Mouse (Mus musculus) ovary, postnatal 10 days (tissue): ENCODE measurements around the gene Lrrc8d.

ENCODE experiments used
- DNase-seq: peaks from one replicate; pipeline ENCODE4 v3.0.0; 2022; ENCODE audit warnings: low spot score

Gene Lrrc8d

DNA sequence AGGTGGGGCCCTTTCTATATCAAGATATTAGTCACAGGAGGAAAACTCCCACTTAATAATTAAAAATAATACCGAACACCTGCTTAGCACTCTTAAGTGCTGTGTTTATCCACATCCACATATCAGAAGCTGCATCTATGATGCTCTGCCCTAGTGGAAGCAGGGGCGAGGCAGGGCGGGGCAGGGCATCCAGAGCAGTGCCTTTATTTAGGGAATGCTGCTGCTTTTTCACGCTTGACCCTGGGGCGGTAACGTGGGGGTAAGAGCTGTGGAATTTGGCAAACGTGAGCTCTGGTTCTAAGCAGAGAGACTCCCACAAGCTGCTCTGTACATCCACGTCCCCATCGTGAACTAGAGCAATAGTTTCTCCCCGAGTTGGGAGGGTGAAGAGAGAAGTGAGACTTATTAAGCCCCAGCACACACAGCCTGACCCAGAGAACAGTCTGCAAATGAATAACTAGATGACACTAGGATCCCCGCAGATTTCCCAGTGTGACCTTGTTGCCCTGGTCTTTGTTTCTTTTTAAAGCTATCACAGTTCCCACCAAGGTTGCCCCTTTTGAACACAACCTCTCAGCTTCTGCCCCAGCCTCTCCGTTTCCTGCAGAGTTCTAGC, 77.3 kb downstream of the Lrrc8d start:
- no peak for DNase-seq

DNA sequence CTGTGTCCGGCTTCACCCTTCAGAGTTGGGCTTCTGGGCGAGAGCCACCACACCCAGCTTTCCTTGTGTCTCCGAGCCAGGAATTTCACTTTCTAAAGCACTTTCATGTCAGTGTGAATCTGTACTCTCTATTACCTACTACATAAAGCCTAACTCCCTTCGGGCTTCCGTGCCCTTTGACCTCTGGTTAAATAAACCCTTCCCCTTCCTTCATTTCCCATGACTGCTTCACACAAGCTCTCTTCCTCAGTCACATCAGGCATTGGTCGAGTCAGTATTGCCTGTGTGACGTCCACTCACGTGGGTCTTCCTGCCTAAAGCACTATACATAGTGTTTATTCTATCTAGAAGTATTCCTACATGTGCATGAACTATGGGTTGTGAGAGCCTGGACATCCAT, 77.9 kb downstream of the Lrrc8d start:
- no peak for DNase-seq

DNA sequence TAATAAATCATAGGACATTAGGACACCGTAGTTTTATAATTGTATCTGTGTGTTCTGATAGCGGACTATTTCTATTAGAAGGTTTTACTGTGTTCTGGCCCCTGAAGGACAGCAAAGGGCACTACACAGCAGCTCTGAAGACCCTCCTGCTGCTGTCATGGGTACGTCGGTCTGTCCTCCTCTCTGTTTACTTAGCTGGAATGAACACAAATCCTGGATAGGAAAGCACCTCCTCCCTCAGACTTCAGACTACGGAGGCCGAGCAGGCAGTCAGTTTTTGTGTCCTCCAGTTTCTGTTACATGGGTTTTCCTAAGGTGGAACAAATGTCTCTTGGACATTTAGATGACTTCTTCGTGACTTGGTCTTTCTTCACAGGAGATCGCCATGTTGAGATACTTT, 78.4 kb downstream of the Lrrc8d start:
- no peak for DNase-seq

DNA sequence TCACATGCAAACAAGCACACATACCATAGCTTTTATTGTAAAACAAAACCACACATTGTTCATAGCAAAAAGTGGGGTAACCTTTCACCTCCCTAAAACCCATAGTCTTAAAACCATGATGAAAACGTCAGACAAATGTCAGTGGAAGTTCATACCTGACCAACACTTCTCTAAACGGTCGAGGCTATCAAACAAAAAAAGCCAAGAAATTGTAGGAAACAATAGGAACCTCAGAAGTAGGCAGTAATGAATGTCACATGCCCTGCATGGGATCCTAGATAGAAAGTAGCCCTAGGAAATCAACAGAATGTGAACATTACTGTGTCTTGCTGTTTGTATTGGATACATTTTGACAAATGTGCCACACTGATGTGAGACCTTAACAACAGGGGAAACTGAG, 79.0 kb downstream of the Lrrc8d start:
- no peak for DNase-seq

DNA sequence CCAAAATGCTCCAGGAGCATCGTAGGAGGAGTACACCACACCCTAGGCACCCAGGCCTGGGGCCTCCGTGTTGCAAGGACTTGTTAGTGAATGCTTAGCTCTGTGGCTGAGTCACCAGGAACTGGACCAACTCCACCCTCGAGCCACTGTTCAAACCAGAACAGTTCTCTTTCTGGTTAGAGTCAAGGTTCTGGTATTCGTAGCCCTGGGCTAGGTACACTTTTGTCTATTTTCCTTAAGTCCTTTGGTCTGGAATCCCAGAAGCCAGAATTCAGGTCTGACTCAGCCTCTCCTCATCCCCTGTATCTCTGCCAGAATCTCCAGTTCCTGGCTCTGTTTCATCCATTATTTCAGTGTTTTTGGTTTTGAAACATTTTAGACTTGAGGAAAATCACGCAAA, 79.6 kb downstream of the Lrrc8d start:
- DNase-seq = no peak

DNA sequence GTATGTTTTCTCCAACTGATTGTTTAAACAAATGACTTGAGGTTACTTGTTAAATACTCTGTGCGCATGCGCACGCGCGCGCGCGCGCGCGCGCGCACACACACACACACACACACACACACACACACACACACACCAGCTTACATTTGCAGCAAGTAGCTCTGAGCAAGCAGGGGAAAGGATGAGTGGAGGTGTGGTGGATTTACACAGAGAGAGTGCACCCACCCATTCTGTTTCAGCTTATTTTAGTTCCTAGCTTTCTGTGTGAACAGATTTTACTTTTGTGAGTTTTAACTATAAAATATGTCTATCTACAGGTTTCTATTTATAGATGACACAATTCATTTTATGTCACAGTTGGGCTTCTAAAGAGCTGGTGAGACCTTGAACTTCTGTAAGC, 84.1 kb downstream of the Lrrc8d start:
- no peak for DNase-seq

DNA sequence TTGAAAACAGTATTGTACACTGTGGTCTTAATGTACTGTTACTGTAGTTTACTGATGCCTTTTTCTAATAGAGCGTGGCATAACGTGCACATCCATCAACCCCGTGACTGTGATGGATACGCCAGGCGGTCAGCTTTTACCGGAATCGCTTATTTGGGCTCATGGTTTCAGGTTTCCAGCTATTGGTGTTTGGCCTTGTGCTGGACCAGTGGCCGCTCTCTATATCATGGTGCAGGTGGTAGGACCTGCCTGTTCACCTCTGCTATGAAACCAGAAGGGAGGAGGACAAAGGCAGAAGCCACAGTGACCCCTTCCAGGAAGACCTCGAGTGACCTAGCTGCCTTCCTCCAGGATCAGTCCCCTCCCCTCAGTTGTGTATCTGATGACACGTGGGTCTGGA, 85.0 kb downstream of the Lrrc8d start:
- DNase-seq = no peak

DNA sequence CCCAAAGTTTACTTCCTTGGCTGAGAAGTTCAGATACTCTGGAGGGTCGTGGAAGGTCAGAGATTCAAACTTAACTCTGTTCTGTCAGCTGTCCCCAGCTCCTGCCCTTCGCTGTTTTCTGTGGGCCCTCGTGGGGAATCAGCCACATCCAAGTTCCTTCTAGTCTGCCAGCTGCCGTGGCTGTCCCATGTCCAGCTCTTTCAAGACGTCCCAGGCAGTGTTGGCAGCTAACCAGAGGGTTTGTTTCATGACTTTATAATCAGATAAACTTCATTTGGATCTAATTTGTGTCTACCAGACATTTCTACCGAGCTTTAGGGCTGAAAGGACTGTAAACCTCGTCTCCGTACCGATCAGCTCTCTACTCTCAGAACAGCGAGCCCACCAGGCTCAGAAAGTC, 87.8 kb downstream of the Lrrc8d start:
- no peak for DNase-seq

DNA sequence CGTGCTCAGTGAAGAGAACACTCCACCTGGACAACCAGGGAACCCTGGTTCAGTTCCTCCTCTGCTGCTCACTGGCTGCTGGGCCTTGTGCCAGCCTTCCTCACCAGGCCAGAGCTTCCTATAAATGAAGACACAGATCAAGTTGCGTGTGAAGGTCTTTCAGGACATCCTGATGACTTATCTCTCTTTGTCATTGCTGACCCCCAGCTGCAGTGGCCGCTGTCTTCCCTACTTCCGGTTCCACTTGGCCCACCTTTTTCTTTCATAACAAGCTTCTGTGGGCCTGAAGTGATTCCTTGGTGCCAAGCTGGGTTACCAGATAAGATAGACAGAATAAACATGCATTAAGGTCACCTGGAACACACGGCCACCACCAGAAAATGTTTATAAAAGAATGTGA, 90.0 kb downstream of the Lrrc8d start:
- DNase-seq = no peak

DNA sequence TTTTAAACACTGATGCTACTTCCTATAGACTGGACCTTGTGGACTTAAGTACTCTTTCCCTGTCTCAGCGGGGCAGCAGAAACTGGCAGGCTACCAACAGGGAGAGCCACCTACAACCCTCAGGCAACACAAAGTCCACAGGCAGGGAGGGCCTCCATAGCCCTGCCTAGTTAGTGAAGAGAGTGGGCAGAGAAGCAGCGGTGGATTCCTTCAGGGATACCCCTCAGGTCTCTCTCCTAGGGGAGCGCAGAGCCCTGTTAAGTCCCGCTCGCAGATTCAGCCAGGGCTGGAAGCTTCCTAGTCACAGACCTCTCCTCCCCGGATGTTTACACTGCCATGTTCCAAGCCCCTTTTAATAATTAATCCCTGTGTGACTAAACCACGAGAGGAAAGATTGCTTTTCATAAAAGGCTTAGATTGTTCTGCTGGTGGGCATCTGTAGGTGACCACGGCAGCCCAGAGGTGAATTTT, 92.6 kb downstream of the Lrrc8d start:
- DNase-seq = no peak

DNA sequence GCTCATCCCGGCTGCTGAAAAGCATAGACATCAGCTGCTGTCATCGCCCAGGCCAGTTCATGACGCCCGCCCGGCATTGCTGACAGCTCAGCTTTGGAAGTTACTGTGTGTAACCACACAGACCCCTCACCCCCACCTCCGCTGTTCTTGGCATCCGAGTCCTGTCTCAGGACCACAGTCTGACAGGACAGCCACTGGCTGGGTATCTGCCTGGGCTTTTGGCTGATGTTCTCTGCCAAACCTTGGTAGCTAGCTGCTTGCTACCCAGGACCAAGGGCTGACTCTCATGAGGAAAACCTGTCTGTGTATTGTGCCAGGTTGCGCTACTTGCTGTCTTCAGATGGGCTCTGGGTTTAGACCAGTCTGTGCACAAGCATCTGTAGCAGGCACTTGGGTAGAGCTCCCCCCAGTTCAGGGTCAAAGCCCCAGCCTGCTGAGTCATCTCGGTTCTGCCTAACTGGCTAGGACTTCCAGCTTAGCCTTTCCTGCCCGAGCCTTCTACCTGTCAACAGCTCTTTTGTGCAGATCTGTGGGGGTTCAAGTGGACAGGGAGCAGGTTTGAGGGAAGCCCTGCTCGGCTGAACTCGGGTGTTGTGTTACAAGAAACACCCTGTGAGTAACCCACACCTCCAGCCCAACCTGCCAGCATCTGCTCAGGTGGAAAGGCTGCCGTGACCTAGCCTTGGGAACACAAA, 93.2 kb downstream of the Lrrc8d start:
- no peak for DNase-seq

DNA sequence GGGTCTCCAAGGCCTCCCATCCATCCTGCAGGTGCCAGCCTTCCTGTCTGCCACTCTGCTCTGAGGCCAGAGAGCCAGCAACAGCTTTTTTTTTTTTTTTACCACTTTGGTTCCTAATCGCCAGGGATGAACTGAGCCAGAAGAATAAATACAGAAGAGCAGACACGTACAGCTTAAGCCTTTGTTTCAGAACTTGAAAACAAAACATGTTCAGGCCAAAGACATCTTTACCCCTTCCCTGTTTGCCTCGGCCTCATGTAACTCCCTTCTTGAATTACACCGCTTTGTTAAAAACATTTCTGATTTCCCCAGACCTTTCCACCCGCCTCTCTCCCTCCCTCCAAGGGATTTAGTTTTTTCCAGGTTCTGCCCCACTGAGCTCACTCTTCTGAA, 93.8 kb downstream of the Lrrc8d start:
- no peak for DNase-seq

DNA sequence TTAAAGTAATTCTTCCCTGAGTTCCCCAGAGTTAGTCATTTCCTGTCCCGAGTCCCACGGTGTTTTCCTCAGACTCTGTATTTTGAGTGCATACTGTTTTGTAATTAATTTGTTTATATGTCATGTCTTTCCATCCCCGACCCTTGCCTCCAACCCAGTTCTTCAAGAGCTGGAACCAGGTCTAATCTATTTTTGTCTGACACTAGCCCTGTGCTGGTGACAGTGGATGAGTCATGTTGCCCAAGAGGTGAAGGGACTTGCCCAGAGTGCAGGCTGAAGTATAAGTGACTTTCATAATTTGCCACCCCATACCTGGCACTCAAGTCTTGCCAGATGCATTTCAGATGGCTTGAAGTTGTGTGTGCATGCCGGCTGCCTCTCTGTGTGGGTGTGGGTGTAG, 98.7 kb downstream of the Lrrc8d start:
- no peak for DNase-seq

DNA sequence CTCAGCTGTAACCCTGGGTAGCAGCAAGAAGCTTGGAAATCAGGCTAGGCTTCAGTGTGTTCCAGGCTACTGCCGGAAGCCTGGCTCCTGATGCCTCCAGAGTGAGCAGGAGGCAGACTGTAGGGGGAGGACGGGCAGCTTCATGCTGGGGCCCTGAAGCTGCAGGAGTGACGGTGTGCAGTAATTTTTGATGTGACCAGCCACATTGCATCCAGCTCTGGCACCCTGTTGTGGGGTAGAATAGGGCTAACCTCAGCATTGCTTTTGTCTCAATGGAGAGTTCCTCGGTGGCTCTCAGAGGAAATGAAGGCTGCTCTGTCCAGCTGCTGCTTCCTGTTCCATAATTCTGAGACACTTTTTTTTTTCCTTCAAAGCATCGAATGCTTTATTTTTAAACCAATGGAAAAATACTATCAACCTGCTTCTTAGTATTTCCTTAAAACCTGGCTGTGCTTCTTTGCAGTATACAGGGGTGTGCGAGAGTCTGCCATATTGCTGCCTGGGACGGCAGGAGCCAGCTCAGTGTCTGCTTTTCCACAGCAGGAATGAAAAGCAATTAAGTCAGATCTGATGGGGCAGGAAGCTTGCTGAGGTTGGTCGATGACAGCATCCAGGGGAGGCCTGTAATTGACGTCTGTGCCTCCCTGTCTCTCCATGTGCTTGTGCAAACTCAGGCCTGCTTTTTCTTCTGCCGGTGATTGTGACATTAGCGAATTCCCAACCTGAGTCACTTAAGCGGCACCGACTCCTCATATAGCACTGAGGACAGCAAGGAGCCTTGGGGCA, 100.3 kb downstream of the Lrrc8d start:
- DNase-seq = no peak

DNA sequence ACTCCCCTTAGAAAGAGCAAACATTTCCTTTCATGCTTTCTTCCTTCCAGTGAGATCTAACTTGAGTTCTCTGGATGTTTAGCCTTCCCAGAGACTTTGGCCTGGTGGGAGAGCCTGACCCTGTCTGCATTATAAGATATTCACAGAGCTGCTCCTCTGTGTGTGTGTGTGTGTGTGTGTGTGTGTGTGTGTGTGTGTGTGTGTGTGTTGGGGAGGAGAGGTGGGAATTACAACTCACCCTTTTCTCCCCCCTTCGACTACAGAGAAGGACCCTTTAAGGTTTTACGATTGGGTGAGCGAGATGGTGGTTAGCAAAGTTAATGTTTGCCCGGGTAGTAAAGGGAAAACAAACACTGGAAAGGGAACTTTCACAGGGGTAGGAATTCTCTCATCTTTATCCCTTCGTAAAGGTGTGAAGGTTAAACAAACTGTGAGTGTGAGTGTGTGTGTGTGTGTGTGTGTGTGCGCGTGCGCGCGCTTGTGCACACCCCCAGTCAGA, 101.3 kb downstream of the Lrrc8d start:
- DNase-seq = no peak

DNA sequence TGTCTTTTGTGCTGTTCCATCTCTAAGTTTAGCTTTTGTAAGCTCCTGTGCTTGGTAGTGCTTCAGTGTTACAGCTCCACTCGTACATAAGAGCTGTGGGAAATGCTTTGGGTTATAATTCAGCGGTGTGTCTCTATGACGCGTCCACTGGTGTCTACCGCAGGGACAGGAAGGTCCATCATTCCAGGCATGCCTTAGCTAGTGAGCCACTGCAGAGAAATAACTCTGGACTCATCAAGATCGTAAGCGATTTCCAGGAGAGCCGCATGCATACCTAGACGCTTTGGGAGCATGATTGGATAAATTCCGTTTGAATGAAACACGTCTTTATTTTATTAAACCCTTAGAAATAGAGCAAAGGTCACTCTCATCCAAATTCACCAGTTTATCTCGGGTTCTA, 106.2 kb downstream of the Lrrc8d start:
- no peak for DNase-seq

DNA sequence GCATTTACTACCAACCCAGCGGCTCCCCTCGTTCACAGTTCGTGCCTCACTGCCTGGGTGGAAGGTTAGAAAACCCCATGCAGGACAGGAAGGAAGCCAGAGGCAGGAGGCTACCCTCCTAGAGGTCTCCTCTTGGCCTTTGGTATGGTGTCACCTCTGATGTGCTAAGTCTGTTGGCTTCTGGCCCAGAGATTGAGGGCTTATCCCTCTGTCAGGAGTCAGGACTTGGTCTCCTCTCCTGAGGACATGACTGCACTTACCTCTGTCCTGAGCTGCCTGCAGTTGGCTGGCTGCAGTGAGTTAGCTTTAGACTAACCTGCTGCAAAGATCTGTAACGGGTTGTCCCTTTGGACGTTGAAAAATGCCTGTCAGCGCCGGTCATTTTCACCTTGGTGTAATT, 107.7 kb downstream of the Lrrc8d start:
- no peak for DNase-seq

DNA sequence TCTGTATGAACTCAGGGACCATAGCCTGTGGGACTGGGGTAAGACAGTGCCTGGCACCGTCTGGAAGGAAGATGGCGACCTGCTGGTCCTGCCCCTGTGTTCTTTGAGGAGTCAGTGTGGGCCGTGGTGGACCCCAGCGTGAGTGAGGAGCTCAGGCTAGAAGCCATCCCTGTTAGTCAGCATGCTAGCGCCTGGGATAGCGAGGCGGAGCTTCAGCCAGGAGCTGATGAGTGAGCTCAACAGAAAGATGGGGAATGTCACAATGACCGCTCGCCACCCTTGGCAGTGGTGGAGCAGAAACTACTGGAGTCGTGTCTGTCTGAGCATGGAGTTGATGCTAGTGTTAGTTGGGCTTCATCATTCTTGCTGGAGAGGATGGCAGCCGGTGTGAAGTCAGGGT, 109.3 kb downstream of the Lrrc8d start:
- no peak for DNase-seq

DNA sequence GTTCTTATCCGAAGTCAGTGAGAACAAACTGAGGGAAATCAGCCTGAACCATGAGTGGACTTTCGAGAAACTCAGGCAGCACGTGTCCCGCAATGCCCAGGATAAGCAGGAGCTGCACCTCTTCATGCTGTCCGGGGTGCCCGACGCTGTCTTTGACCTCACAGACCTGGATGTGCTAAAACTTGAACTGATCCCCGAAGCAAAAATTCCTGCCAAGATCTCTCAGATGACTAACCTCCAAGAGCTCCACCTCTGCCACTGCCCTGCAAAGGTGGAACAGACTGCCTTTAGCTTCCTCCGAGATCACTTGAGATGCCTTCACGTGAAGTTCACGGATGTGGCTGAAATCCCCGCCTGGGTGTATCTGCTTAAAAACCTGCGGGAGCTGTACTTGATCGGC, 113.3 kb downstream of the Lrrc8d start:
- DNase-seq = no peak

DNA sequence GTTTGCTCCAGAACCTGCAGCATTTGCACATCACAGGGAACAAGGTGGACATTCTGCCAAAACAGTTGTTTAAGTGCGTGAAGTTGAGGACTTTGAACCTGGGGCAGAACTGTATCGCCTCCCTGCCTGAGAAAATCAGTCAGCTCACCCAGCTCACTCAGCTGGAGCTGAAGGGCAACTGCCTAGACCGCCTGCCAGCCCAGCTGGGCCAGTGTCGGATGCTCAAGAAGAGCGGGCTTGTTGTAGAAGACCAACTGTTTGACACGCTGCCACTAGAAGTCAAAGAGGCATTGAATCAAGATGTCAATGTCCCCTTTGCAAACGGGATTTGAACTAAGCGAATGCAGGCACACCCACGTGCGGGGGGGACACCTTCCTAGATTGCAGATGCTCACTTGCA, 114.2 kb downstream of the Lrrc8d start:
- no peak for DNase-seq

DNA sequence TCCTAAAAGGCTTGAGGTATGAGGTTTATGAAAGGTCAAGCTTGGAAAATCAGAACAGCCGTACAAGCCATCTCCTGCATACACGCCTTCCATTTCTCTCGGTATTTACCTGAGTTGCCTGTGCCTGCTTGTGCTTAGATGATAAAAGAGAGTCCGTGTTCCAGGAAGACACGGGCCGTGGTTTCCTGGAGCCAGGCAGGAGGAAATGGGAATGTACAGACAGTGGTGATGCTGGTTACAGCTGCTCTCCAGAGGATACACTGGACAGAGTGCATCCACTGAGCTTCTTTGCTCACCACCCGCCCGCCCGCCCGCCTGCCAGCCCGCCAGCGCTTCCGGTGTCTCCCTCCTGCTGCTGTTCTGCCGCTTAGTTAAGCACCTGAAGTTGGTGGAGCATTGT, 116.3 kb downstream of the Lrrc8d start:
- no peak for DNase-seq

DNA sequence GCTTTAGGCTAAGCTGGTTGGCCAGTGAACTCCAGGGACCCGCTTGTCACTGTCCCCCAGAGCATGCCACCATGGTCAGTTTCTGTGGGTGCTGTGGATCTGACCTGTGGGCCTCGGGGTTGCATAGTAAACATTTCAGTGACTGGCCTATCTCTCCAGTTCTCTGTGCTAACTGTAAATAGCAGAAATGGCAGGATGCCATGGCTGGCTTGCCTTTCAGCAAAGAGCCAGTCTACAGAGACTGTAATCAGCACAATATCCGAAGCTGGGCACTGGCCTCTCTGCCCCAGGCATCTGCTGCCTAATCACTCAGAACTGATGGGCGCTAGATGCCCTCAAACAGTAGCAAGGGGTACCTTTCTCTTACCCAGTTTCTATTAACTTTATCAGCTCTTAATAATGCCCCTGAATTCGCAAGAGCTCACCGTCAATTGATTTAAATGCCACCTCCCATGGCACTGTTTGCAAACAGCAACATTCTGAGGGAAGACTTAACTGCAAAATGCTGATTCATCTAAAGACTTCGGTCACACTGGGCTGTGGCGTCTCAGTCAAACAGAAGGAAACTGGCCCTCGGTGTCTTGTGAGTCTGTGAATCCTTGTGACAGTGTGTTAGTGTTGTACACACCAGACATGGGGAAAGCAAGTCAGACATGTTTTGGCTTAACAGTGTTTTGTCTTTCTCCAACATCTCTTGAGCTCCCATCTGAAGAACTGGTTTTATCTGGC, 117.6 kb downstream of the Lrrc8d start:
- DNase-seq = no peak

DNA sequence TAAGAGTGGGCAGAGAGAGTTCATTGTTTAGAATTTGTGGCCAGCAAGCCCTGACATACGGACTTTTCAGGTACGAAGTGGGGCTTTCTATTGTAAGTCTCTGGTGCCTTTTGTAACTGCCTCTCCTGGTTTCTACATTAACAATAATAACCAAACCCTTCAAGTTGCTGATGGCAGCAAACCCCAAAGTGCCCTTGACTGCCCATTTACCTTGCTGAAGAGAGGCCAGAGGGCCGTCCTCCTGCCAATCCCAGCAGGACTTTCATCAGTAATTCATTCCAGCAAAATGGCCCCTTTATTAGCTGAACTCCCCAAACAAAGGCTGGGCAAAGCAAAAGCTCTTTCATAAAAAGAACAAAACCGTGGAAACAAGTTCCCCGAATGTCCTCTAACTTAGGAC, 118.6 kb downstream of the Lrrc8d start:
- DNase-seq = no peak
